Mouse (Mus musculus): Measurements from ENCODE around the gene Sepsecs.

The Sepsecs gene

GRCm38 (mm10) chr5:52643947-52644840, 25.3 kb downstream of the Sepsecs start:
- DNase-seq = no peak

- no peak for DNase-seq
Observed at GRCm38 (mm10) chr5:52641736-52642135, 27.8 kb downstream of the Sepsecs start.

GRCm38 (mm10) chr5:52638916-52639315, 30.6 kb downstream of the Sepsecs start:
- DNase-seq = no peak

GRCm38 (mm10) chr5:52638006-52638405, 31.5 kb downstream of the Sepsecs start:
- DNase-seq = no peak

- no peak for DNase-seq
Observed at GRCm38 (mm10) chr5:52636923-52637322, 32.6 kb downstream of the Sepsecs start.

GRCm38 (mm10) chr5:52636025-52636755, 33.3 kb downstream of the Sepsecs start:
- DNase-seq = no peak

GRCm38 (mm10) chr5:52634017-52634416, 35.5 kb downstream of the Sepsecs start:
- peak; percentile 36 to 41 for DNase-seq

- DNase-seq = no peak
Observed at GRCm38 (mm10) chr5:52630541-52630940, 39.0 kb downstream of the Sepsecs start.

- no peak for DNase-seq
Observed at GRCm38 (mm10) chr5:52629214-52629613, 40.3 kb downstream of the Sepsecs start.

- no peak for DNase-seq
Observed at GRCm38 (mm10) chr5:52628783-52629182, 40.7 kb downstream of the Sepsecs start.

GRCm38 (mm10) chr5:52627713-52628112, 41.8 kb downstream of the Sepsecs start:
- DNase-seq = no peak

- DNase-seq = no peak
Observed at GRCm38 (mm10) chr5:52626092-52626491, 43.4 kb downstream of the Sepsecs start.

- no peak for DNase-seq
Observed at GRCm38 (mm10) chr5:52624956-52625355, 44.6 kb downstream of the Sepsecs start.

GRCm38 (mm10) chr5:52623099-52623498, 46.4 kb downstream of the Sepsecs start:
- no peak for DNase-seq

GRCm38 (mm10) chr5:52618348-52619270, 50.9 kb downstream of the Sepsecs start:
- DNase-seq = peak; percentile 63

- no peak for DNase-seq
Observed at GRCm38 (mm10) chr5:52617711-52618347, 51.7 kb downstream of the Sepsecs start.

- DNase-seq = peak in 1 of 2 experiments; percentile 14
Observed at GRCm38 (mm10) chr5:52616549-52616948, 53.0 kb downstream of the Sepsecs start.

- no peak for DNase-seq
Observed at GRCm38 (mm10) chr5:52615421-52615820, 54.1 kb downstream of the Sepsecs start.

GRCm38 (mm10) chr5:52614686-52615085, 54.8 kb downstream of the Sepsecs start:
- no peak for DNase-seq

GRCm38 (mm10) chr5:52612776-52613175, 56.7 kb downstream of the Sepsecs start:
- no peak for DNase-seq

GRCm38 (mm10) chr5:52611315-52611895, 58.1 kb downstream of the Sepsecs start:
- no peak for DNase-seq

- no peak for DNase-seq
Observed at GRCm38 (mm10) chr5:52610306-52610705, 59.2 kb downstream of the Sepsecs start.

All from cerebellum, adult 18-20 months (tissue).